Mouse (Mus musculus): Measurements from ENCODE around the gene Bcan. TPM values are rescaled to one million over a fixed set of nuclear protein-coding genes. Genes with fewer than 3 reads are reported as not detected.

Bcan gene
- polyA plus RNA-seq, 1 experiment from 2014 or later, result 0.18 TPM

DNA sequence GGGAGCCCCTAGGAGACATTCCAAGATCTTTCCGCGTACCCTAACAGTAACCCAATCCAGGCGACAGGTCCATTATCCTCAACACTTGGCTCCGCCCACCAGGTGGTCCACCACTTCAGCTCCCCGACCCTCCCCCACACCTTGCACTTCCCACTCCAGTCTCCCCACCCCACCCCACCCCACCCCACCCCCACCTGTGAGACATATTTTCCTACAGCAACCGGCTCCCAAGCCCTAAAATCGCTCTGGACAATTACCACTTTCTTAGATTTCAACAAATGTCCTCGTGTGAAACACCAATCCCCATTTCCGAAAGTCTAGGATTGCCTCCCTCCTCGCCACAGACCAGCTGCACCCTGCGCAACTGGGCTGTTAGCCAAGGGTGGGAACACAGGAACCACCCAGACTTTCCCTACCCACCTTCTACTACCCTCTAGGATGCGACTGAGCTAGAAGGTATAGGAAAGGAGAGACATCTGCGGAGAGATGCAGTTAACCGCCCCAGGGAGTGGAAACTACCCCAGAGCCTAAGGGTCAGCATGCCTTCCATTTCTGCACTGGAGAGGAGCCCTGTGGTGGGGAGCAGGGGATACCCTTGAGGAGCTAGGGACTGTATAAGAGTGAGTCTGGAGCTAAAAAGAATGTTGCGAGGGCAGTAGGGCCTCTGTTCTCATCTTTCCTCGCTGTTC, 50.6 kb downstream of the Bcan start:
- Histone ChIP-seq H3K36me3 (ENCODE audit: control insufficient read depth, insufficient read depth, low read length) (no peaks in the 10 kb centered on the region), H3K9ac (ENCODE audit: low read depth, low read length) (no peak overlapping the region), H3K27ac (ENCODE audit: low read length) (no peak overlapping the region)

DNA sequence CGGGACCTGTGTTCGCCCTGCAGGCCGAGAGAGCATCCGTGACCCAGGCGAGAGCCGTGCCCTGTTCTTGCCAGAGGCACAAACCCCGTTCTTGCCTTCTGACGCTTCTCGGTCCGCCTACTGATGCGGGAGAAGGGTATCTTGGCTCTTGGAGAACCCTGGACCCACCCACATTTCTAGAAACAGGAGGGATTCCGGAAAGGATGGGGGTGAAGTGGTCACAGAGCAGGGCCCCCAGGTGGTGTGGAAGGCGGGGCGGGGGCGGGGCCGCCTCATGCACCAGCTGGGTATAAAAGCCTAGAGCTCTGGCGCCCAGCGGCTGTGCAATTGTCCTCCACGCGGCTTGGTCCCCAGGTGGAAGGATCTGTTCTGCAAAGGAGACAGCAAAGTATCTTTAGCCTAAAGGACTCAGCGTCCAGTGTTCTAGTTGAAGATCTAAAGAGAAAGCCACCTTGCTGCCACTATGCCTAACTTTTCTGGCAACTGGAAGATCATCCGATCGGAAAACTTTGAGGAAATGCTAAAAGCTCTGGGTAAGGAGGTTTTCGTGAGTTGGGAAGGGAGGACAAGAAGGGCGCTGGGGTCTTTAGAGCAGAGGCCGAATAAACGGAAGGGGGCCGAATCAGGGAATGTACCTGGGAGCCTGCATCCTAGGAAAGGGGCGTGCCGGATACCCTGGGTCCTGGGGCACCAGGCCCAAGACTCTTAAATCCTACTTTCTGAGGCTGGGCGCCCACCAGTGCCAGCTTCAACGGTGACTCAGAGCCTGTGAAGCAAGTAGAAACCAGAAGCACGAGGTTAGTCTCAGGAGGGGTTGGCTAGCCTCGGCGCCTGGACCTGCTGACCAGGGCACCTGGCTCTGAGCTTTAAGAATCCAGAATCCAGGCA, 51.4 kb downstream of the Bcan start, which contains the start of gene Crabp2:
Crabp2 (plus strand) TSS at position 289 of the 888 bp plus-strand sequence.
- Histone ChIP-seq H3K4me1 (ENCODE audit: control insufficient read depth, insufficient read depth, low read length) (peaks cover 25% of the 10 kb centered on the region), H3K4me2 (ENCODE audit: low read depth, low read length) (peak within 1 kb of the TSS; percentile 46), H3K27me3 (replicated peaks; ENCODE audit: control insufficient read depth, insufficient read depth, low read length) (peaks cover 29% of the 10 kb centered on the region), H3K9me3 (ENCODE audit: control insufficient read depth, low read length) (no peaks in the 10 kb centered on the region), H3K36me3 (ENCODE audit: control insufficient read depth, insufficient read depth, low read length) (no peaks in the 10 kb centered on the region), H3K4me3 (ENCODE audit: low read length) (peak within 1 kb of the TSS; percentile 21), H3K27ac (ENCODE audit: low read length) (no peak within 1 kb of the TSS), H3K9ac (ENCODE audit: low read depth, low read length) (peak within 1 kb of the TSS; percentile 17)
- ATAC-seq, result 0 out of 2 replicates have a peak, but pooled peaks have one; percentile 16
- 6% methylated on average over 35 of the region's 35 CpGs for WGBS

More for the DNA sequence above, 50.6 kb downstream of the Bcan start:
- no peak overlapping the region for H3K4me3 ChIP-seq (ENCODE audit: low read length)
- 0 out of 2 replicates have a peak overlapping the region, but pooled peaks have one; percentile 46 for H3K4me2 ChIP-seq (ENCODE audit: low read depth, low read length)
- H3K9me3 ChIP-seq (ENCODE audit: control insufficient read depth, low read length), result no peaks in the 10 kb centered on the region
- H3K4me1 ChIP-seq (ENCODE audit: control insufficient read depth, insufficient read depth, low read length), result peaks cover 25% of the 10 kb centered on the region
- peaks cover 29% of the 10 kb centered on the region for H3K27me3 ChIP-seq (replicated peaks; ENCODE audit: control insufficient read depth, insufficient read depth, low read length)
- ATAC-seq, result no peak
- WGBS, result 26% methylated on average over 16 of the region's 16 CpGs

DNA sequence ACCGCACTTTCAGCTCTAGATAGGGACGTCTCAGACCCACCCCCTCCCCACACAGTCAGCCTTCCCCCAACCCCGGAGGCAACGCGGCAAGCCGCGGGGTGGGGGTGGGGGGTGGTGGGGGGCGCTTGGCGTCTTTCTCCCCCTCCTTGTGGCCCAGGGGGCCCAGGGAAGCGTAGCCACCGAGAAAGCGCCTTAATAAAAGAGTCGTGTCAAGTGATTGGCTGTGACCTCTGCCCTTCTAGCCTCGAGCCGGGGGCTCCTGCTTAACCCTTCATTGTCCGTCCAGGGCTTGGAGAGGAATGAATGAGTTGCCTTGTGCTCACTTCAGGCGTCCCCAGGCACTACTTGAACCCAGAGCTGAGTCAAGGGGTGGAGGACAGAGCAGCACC, 52.2 kb downstream of the Bcan start:
- under 1% methylated on average over 17 of the region's 17 CpGs for WGBS
- Histone ChIP-seq H3K4me3 (ENCODE audit: low read length) (peak overlapping the region; percentile 21), H3K27ac (ENCODE audit: low read length) (no peak overlapping the region), H3K4me1 (ENCODE audit: control insufficient read depth, insufficient read depth, low read length) (peaks cover 25% of the 10 kb centered on the region), H3K9ac (ENCODE audit: low read depth, low read length) (peak overlapping the region; percentile 17), H3K9me3 (ENCODE audit: control insufficient read depth, low read length) (no peaks in the 10 kb centered on the region), H3K36me3 (ENCODE audit: control insufficient read depth, insufficient read depth, low read length) (no peaks in the 10 kb centered on the region), H3K4me2 (ENCODE audit: low read depth, low read length) (peak overlapping the region; percentile 46), H3K27me3 (replicated peaks; ENCODE audit: control insufficient read depth, insufficient read depth, low read length) (peaks cover 29% of the 10 kb centered on the region)
- ATAC-seq, result no peak

DNA sequence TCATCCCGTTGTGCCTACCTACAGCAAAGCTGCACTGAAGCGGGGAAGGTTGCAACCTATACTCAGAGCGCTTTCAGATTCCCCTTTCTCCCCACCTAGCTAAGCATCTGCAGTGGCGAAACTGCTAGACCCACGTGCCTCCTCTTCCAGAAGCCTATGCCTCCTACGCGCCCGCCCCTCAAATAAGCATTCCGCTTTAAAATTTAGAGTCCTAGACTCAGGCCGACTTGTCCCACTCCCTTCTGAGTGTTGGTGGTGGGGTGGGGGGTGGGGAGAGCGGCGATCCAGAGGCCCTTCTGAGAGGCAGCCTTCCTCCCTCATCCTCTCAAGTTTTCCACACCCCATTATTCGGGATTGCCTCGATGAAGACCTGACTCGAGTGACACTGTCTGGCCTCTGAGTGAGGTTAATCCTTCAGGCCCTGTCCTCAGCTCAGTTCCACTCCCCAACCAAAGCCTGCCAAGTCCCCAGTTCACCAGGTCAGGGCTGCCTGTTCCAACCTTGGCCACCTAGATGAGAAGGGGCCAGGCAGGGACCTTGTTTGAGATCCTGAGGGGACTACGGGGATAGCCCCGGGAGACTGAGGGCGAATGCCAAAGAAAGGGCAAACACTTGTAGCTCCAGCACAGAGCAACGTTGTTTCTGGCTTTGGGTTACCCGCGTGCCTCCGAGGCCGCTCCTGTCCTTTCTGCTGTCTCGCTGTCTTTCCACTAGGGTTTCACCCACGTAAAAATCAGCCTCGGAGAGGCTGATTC, 52.8 kb downstream of the Bcan start:
- Histone ChIP-seq H3K9me3 (ENCODE audit: control insufficient read depth, low read length) (no peaks in the 10 kb centered on the region), H3K4me3 (ENCODE audit: low read length) (peak overlapping the region; percentile 21), H3K27ac (ENCODE audit: low read length) (no peak overlapping the region), H3K36me3 (ENCODE audit: control insufficient read depth, insufficient read depth, low read length) (no peaks in the 10 kb centered on the region), H3K4me1 (ENCODE audit: control insufficient read depth, insufficient read depth, low read length) (peaks cover 25% of the 10 kb centered on the region), H3K4me2 (ENCODE audit: low read depth, low read length) (peak overlapping the region; percentile 46), H3K9ac (ENCODE audit: low read depth, low read length) (peak overlapping the region; percentile 17; the same call in 1 of the 2 replicates), H3K27me3 (replicated peaks; ENCODE audit: control insufficient read depth, insufficient read depth, low read length) (peaks cover 28% of the 10 kb centered on the region)
- WGBS, result 11% methylated on average over 26 of the region's 26 CpGs
- ATAC-seq, result no peak

DNA sequence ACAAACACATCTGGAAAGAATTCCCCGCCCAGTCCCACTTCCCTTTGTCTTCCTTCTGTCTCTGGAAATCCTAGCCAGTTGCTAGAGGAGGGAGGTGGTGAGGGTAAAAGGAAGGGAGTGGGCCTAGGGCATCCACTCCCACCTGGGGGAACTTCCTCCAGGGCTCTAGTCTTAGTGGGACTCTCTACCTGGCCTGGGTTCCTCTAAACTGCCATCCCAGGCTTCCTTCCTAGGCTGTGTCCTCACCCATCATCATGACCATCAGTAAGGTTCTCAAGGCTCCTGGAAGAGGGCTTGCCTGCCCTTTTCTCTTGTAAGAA, 53.5 kb downstream of the Bcan start:
- 44% methylated on average over 1 of the region's 1 CpGs for WGBS
- no peak overlapping the region for H3K4me2 ChIP-seq (ENCODE audit: low read depth, low read length)
- H3K4me1 ChIP-seq (ENCODE audit: control insufficient read depth, insufficient read depth, low read length), result peaks cover 25% of the 10 kb centered on the region

DNA sequence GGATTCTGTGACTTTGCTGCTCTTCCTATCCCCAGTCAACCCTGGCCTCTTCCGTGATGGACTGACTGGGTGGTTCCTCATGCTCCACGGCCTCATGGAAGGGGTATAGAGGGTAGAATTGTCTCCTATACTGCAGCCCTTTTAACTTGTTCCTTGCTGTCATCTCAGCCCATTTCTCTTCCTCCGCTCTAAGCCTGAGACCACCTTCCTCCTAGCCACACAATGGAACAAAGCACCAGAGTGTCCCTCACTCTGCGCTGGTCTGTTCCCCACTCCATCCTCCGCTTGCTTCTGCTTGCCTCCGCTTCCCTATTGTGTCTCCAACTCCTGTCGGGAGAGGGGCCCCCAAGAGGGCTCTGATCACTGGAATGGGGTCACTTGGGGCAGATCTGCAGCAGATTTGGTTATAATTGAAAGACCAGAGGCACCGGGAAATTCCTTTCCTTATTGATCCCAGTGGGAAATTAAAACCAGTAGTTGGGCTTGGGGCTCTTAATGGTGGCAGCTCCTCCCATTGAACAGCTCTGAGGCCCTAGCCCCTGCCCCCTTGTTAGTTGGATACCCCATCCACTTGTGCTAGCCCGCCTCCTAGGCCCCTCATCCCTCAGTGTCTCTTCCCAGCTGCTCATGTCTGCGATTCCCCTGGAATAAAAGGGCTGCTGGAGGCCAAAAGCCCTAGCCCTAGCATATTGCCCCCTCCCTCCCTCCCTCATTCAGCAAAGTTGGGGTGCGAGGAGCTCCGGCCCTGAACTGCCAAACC, 54.1 kb downstream of the Bcan start:
- Histone ChIP-seq H3K36me3 (ENCODE audit: control insufficient read depth, insufficient read depth, low read length) (no peaks in the 10 kb centered on the region), H3K27me3 (replicated peaks; ENCODE audit: control insufficient read depth, insufficient read depth, low read length) (peaks cover 26% of the 10 kb centered on the region), H3K4me2 (ENCODE audit: low read depth, low read length) (no peak overlapping the region), H3K27ac (ENCODE audit: low read length) (no peak overlapping the region), H3K4me1 (ENCODE audit: control insufficient read depth, insufficient read depth, low read length) (peaks cover 25% of the 10 kb centered on the region), H3K4me3 (ENCODE audit: low read length) (no peak overlapping the region), H3K9me3 (ENCODE audit: control insufficient read depth, low read length) (no peaks in the 10 kb centered on the region), H3K9ac (ENCODE audit: low read depth, low read length) (no peak overlapping the region)
- ATAC-seq, result no peak
- 46% methylated on average over 12 of the region's 12 CpGs for WGBS

More for the DNA sequence above, 53.5 kb downstream of the Bcan start:
- ATAC-seq, result no peak
- Histone ChIP-seq H3K9me3 (ENCODE audit: control insufficient read depth, low read length) (no peaks in the 10 kb centered on the region), H3K4me3 (ENCODE audit: low read length) (no peak overlapping the region), H3K27me3 (replicated peaks; ENCODE audit: control insufficient read depth, insufficient read depth, low read length) (peaks cover 26% of the 10 kb centered on the region), H3K9ac (ENCODE audit: low read depth, low read length) (no peak overlapping the region), H3K36me3 (ENCODE audit: control insufficient read depth, insufficient read depth, low read length) (no peaks in the 10 kb centered on the region), H3K27ac (ENCODE audit: low read length) (no peak overlapping the region)

DNA sequence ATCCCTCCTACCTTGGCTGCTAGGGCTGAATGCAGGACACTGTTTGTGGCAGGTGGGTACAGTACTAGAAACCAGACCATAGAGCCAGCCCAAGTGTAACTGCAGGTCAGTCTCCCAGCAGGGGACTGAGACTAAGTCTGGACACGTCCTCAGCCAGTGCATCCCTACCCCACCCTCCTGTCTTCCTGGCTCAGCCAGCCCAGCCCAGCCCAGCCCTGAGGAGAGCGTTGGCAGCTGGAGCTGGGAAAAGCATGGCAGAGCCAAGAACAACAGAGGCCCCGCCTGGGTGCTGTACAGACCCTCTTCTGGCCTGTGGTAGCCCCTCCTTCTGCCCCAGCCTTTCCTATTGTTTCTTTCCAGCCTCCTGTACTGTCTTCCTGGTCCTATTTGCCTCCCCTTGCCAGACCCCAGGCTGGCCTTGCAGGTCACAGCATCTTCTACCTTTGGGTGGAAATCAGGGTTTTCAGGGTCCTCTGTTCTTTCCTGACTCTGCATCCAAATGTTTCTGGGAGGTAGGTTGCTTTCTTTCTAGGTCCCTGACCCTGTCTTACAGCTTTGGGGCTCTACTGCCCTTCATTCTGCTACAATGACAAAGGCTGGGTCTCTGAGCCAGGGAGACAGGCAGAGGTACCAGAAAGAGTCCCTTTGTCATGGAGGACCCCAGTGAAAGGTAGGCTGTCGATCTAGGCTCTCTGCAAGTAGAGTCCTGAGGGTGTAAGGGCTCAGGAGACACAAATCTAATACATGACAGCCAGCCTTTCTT, 55.0 kb downstream of the Bcan start:
- Histone ChIP-seq H3K27ac (ENCODE audit: low read length) (no peak overlapping the region), H3K36me3 (ENCODE audit: control insufficient read depth, insufficient read depth, low read length) (0 out of 2 replicates have a peak, but pooled peaks cover 3% of the 10 kb centered on the region), H3K4me2 (ENCODE audit: low read depth, low read length) (no peak overlapping the region), H3K27me3 (replicated peaks; ENCODE audit: control insufficient read depth, insufficient read depth, low read length) (peaks cover 24% of the 10 kb centered on the region), H3K4me3 (ENCODE audit: low read length) (no peak overlapping the region), H3K4me1 (ENCODE audit: control insufficient read depth, insufficient read depth, low read length) (peaks cover 24% of the 10 kb centered on the region), H3K9me3 (ENCODE audit: control insufficient read depth, low read length) (no peaks in the 10 kb centered on the region), H3K9ac (ENCODE audit: low read depth, low read length) (no peak overlapping the region)
- ATAC-seq, result no peak
- 38% methylated on average over 4 of the region's 4 CpGs for WGBS

DNA sequence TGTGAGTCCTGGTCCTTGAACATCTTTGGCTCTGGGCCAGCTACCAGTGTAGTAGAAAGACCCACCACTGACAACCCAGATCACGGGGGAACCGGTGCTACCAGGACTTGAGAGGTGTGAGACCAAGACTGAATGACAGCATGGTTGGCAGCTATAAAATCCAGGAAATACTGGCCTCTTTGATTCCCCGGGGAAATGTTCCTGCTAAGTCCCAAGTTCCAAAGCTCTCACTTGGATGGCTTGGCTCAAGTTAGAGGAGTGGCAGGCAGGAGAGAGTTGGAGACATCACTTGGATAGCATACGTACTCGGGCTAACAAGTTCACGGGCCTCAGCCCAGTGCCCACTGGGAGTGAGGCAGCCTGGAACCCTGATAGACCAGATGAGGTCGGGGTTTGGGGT, 56.4 kb downstream of the Bcan start:
- Histone ChIP-seq H3K9ac (ENCODE audit: low read depth, low read length) (no peak overlapping the region), H3K36me3 (ENCODE audit: control insufficient read depth, insufficient read depth, low read length) (peaks cover 13% of the 10 kb centered on the region), H3K27ac (ENCODE audit: low read length) (no peak overlapping the region), H3K4me1 (ENCODE audit: control insufficient read depth, insufficient read depth, low read length) (peaks cover 16% of the 10 kb centered on the region), H3K4me3 (ENCODE audit: low read length) (no peak overlapping the region), H3K9me3 (ENCODE audit: control insufficient read depth, low read length) (no peaks in the 10 kb centered on the region), H3K27me3 (replicated peaks; ENCODE audit: control insufficient read depth, insufficient read depth, low read length) (peaks cover 11% of the 10 kb centered on the region; the same call in 1 of the 2 replicates), H3K4me2 (ENCODE audit: low read depth, low read length) (no peak overlapping the region)
- no peak for ATAC-seq
- WGBS, result 78% methylated on average over 7 of the region's 7 CpGs
